Mouse (Mus musculus) inflammation-experienced regulatory T-cells, adult 6 months (primary cell): ENCODE data around the gene Med13l. TPM values are rescaled to one million over a fixed set of nuclear protein-coding genes. Genes with fewer than 3 reads are reported as not detected.

Experiments
- ATAC-seq: one replicate; pipeline ENCODE4 v1.8.0; 2017
- polyA plus RNA-seq, 3 experiments: library from polyadenylated mRNA; unstranded; fragments of 100-300 nt; shearing (Covaris generic); gene quantifications; one replicate each; pipeline ENCODE4 v1.2.1; 2017

Gene Med13l
- polyA plus RNA-seq, 3 experiments from 2014 or later: 12.0 to 28.2 (median 22.7) TPM

DNA sequence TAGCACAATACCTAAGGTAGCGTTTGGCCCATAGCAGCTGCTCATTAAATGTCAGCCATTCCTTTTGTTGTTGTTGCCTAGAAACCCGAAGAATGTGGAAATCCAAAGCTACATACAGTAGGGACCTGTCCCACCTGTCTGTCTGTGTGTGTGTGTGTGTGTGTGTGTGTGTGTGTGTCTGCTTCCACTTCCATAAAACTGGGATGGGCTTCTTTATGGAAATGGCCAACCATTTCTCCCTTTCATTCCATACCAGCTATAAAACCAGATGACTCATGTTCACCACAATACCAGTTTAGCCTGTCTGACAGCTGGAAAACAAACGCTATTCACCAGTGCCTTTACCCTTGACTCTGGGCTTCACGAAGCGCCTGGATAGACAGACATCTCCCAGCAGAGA is 249.1 kb downstream of the Med13l start:
- no peak for ATAC-seq

DNA sequence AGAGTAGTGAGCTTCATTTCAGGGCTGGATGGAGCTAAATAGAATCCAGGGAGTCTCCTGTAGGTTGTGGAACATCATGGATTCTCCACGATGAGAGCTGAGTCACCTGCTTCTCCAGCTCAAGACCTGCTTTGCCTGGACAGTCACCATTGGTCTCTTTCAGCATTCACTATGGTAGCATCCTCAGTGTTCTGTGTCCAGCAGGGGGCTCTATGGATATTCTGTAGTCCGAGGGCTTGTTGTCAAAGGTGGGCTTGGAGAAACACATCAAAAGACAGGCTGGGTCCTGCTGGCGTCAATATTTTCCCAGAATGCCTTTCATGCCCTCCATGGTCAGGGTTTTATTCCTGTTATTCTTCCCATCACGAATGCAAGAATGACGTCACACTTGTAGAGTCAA is 251.2 kb downstream of the Med13l start:
- no peak for ATAC-seq

DNA sequence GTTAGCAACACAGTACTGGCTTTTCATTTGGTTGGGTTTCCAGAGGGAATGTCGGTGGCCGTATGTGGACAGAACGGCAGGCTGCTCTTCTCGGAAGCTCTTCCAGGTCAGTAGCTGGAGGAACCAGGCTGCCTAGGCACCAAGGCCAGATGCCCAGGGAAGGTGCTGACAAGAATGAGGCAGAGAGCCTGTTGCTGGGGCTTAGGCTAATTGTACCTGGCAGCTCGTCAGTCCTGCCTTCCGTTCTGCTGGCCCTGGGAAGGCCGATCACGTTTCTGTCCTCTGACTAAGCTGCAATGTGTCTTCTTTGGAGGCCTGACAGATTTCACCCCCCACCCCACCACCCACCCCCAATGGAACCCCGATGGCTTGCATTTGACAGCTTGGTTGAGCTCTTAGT is 251.9 kb downstream of the Med13l start:
- ATAC-seq: no peak

DNA sequence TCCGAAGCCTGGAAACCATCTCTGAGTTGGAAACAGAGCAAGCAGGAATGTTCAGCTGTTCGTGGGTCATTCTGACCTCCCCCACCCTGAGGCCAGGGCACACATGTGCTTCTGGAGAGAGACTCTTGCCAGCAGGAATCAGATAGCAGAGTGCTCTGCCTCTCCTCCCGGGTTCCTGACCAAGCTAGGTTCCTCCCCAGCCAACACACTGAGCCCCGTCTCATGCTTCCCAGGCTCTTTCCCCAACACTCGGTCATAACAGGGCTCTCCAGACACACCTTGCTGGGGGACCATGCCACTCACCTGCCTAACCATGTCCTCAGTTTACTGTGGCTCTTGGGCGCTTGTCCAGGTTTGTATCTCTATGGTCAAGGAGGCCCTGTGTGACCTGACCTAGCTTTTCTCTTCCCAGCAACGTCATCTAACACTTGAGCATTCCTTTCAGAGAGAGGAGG is 252.5 kb downstream of the Med13l start:
- no peak for ATAC-seq

DNA sequence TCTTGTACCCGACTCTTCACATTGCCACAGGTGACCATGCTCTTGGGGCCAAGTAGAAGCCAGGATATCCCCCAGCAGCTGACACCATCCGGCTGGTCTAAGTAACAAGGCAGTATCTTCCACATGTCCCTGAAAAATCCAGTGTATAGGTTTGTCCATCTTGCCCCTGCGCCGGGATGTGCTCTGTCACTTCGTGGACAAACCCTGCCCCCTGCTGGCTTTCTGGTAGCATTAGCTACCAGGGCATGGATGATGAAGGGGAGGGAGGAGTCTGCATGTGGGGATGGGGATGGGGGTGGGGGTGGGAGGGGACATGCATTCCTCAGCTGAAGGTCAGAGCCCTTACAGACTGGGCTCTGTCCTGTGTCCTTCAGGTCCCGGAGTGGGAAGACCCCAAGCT is 253.6 kb downstream of the Med13l start:
- no peak for ATAC-seq
